ENCODE assay signal across 16 mouse cellular contexts in genomic region chr11:97477431-97477830, GRCm38 (mm10). TPM values are rescaled to one million over a fixed set of nuclear protein-coding genes. Genes with fewer than 3 reads are reported as not detected.
DNase-seq lines count a peak whose midpoint lies in the region; ATAC-seq and TF ChIP-seq lines count a peak whose summit lies in the region.
"Had no signal": no experiment of that assay in that cellular context is flagged by ENCODE, and none has a peak within 500 bp of the region (broad histone marks: within the 10 kb centered on the region; RNA-seq: fewer than 3 reads in every experiment).

No protein-coding gene starts in this region.

- peaks cover 11% of the 10 kb centered on the region for H3K79me2 ChIP-seq in myocyte (ENCODE audit: control insufficient read depth, insufficient read depth)

- no peaks in the 10 kb centered on the region for H3K9me3 ChIP-seq in liver, embryonic 14.5 days (ENCODE audit: control insufficient read depth, low read length)
- H3K9me3 ChIP-seq in liver, embryonic 11.5 days (ENCODE audit: control insufficient read depth, low read length) = no peaks in the 10 kb centered on the region
- no peaks in the 10 kb centered on the region for H3K9me3 ChIP-seq in midbrain, postnatal 0 days (ENCODE audit: low read length)
- H3K9me3 ChIP-seq: embryonic facial prominence, embryonic 13.5 days; forebrain, embryonic 15.5 days; heart, embryonic 10.5 days; intestine, embryonic 15.5 days had no signal

- H3K9ac ChIP-seq in liver, embryonic 14.5 days (replicated peaks) = no peak overlapping the region
- no peak overlapping the region for H3K9ac ChIP-seq in liver, embryonic 11.5 days (ENCODE audit: low read depth, low read length)
- H3K9ac ChIP-seq in midbrain, postnatal 0 days (replicated peaks; ENCODE audit: low read length, poor library complexity, severe bottlenecking) = no peak overlapping the region
- H3K9ac ChIP-seq: embryonic facial prominence, embryonic 13.5 days; forebrain, embryonic 15.5 days; intestine, embryonic 15.5 days had no signal

- TF ChIP-seq EP300 in liver, embryonic 14.5 days (IDR thresholded peaks at IDR 0.05; ENCODE audit: low read depth) = no peak

- no peak overlapping the region for H3K4me2 ChIP-seq in liver, embryonic 14.5 days (ENCODE audit: low read depth)
- no peak overlapping the region for H3K4me2 ChIP-seq in liver, embryonic 11.5 days
- H3K4me2 ChIP-seq in myocyte (ENCODE audit: low read depth) = no peak overlapping the region
- no peak overlapping the region for H3K4me2 ChIP-seq in midbrain, postnatal 0 days (ENCODE audit: low read depth, low read length, poor library complexity, severe bottlenecking)
- H3K4me2 ChIP-seq: embryonic facial prominence, embryonic 13.5 days; forebrain, embryonic 15.5 days; intestine, embryonic 15.5 days had no signal

- H3K27me3 ChIP-seq in liver, embryonic 14.5 days (ENCODE audit: control insufficient read depth, insufficient read depth, low read length) = no peaks in the 10 kb centered on the region
- no peaks in the 10 kb centered on the region for H3K27me3 ChIP-seq in liver, embryonic 11.5 days (replicated peaks; ENCODE audit: control insufficient read depth, insufficient read depth, low read length)
- no peaks in the 10 kb centered on the region for H3K27me3 ChIP-seq in myocyte (ENCODE audit: control insufficient read depth, insufficient read depth, insufficient read length)
- H3K27me3 ChIP-seq in midbrain, postnatal 0 days (ENCODE audit: insufficient read depth, low read length) = no peaks in the 10 kb centered on the region
- H3K27me3 ChIP-seq: embryonic facial prominence, embryonic 13.5 days; forebrain, embryonic 15.5 days; intestine, embryonic 15.5 days had no signal

- peaks cover 99% of the 10 kb centered on the region for H3K36me3 ChIP-seq in liver, embryonic 14.5 days (replicated peaks; ENCODE audit: control insufficient read depth, insufficient read depth, low read depth)
- H3K36me3 ChIP-seq in liver, embryonic 11.5 days (ENCODE audit: control insufficient read depth, insufficient read depth, low read length) = peaks cover 55% of the 10 kb centered on the region
- H3K36me3 ChIP-seq in myocyte (ENCODE audit: control insufficient read depth, insufficient read depth) = peaks cover 72% of the 10 kb centered on the region
- peaks cover 64% of the 10 kb centered on the region for H3K36me3 ChIP-seq in midbrain, postnatal 0 days (ENCODE audit: insufficient read depth, low read length)

- TF ChIP-seq CTCF in liver, embryonic 14.5 days (IDR thresholded peaks at IDR 0.05; ENCODE audit: low read depth) = no peak
- no peak for TF ChIP-seq CTCF in midbrain, postnatal 0 days (IDR thresholded peaks at IDR 0.05)

- peak; percentile 42; the same call in 1 of the 2 replicates for ATAC-seq in liver, embryonic 14.5 days (ENCODE audit: insufficient read depth)
- no peak for ATAC-seq in liver, embryonic 11.5 days (replicated peaks; ENCODE audit: low FRiP score)
- no peak for ATAC-seq in midbrain, postnatal 0 days (ENCODE audit: low FRiP score)
- ATAC-seq: forebrain, embryonic 15.5 days; intestine, embryonic 15.5 days had no signal

- TF ChIP-seq POLR2A in myocyte (IDR thresholded peaks at IDR 0.05; ENCODE audit: insufficient read length, low read depth) = peak; percentile 23

- H3K27ac ChIP-seq in liver, embryonic 14.5 days = no peak overlapping the region
- H3K27ac ChIP-seq in liver, embryonic 11.5 days (ENCODE audit: low read depth, low read length) = no peak overlapping the region
- no peak overlapping the region for H3K27ac ChIP-seq in midbrain, postnatal 0 days (ENCODE audit: low read depth, low read length)
- H3K27ac ChIP-seq: embryonic facial prominence, embryonic 13.5 days; forebrain, embryonic 15.5 days; heart, embryonic 10.5 days; intestine, embryonic 15.5 days had no signal

- H3K4me3 ChIP-seq in liver, embryonic 14.5 days (ENCODE audit: insufficient read depth in 1 of 2, low read depth in 2 of 2, low read length in 2 of 2) = no peak overlapping the region
- H3K4me3 ChIP-seq in liver, embryonic 11.5 days (ENCODE audit: low read depth, low read length) = no peak overlapping the region
- H3K4me3 ChIP-seq in myocyte = no peak overlapping the region
- H3K4me3 ChIP-seq in midbrain, postnatal 0 days (ENCODE audit: low read depth, low read length) = no peak overlapping the region
- H3K4me3 ChIP-seq: embryonic facial prominence, embryonic 13.5 days; forebrain, embryonic 15.5 days; heart, embryonic 10.5 days; intestine, embryonic 15.5 days had no signal

- peak; percentile 41 to 42 for DNase-seq in adrenal gland, postnatal 36 days
- no peak for DNase-seq in adrenal gland, adult (ENCODE audit: inconsistent age in 2 of 2, low spot score in 1 of 2)
- DNase-seq in liver, embryonic 14.5 days (ENCODE audit: low read depth in 3 of 3, low spot score in 3 of 3) = no peak
- DNase-seq in liver, embryonic 11.5 days (ENCODE audit: low spot score) = no peak
- DNase-seq in cerebellum, adult 9-11 months = peak; percentile 69
- no peak for DNase-seq in gastrocnemius, postnatal 4 days (ENCODE audit: low spot score in 2 of 2)
- no peak for DNase-seq in midbrain, postnatal 0 days (ENCODE audit: low spot score)
- DNase-seq: left cerebral cortex, postnatal 4 days; thymus, postnatal 25 days had no signal

- H3ac ChIP-seq in myocyte (ENCODE audit: control insufficient read depth, insufficient read length) = no peak overlapping the region

- no peaks in the 10 kb centered on the region; a peak in 1 of 4 replicates for H3K4me1 ChIP-seq in liver, embryonic 14.5 days (replicated peaks; ENCODE audit: control insufficient read depth in 2 of 2, insufficient read depth in 2 of 2, low read length in 1 of 2)
- H3K4me1 ChIP-seq in liver, embryonic 11.5 days (replicated peaks; ENCODE audit: control insufficient read depth, insufficient read depth, low read length) = peaks cover 3% of the 10 kb centered on the region; the same call in 1 of the 2 replicates
- no peaks in the 10 kb centered on the region for H3K4me1 ChIP-seq in midbrain, postnatal 0 days (ENCODE audit: insufficient read depth, low read length)
- H3K4me1 ChIP-seq: embryonic facial prominence, embryonic 13.5 days; intestine, embryonic 15.5 days had no signal

- 78% methylated on average over 7 of the region's 7 CpGs for WGBS in liver, embryonic 14.5 days (ENCODE audit: insufficient replicate concordance)
- WGBS in liver, embryonic 11.5 days = 81% methylated on average over 7 of the region's 7 CpGs
- 80% methylated on average over 7 of the region's 7 CpGs for WGBS in midbrain, postnatal 0 days

TF ChIP-seq in myocyte, 11 proteins besides CTCF, POLR2A, EP300 and RAD21:
- no peak for TF ChIP-seq POLR2AphosphoS2 (IDR thresholded peaks at IDR 0.05; ENCODE audit: insufficient read length, low read depth)
- peak in 1 of 3 experiments; percentile 25 for TF ChIP-seq MYOD1 (IDR thresholded peaks at IDR 0.05; ENCODE audit: control insufficient read depth in 1 of 3, insufficient read length in 2 of 3, low read depth in 2 of 3)

RNA-seq across cellular contexts. Expression of gene 4933428G20Rik, which starts 22.7 kb away (rescaled TPM):
- under 1 TPM in 1 of 2 experiments, not detected in 1; 0.33 TPM for total RNA-seq in adrenal gland, postnatal 36 days (2021)
- polyA plus RNA-seq in liver, embryonic 14.5 days (2012; rRNA removed) = 0.02 TPM in 1 of 2 replicates, not detected in the other
- polyA plus RNA-seq in liver, embryonic 14.5 days (2014; fragmentation: Nextera tagmentation; extraction: Ambion mirVana) = not detected in 2 replicates
- polyA plus RNA-seq in liver, embryonic 11.5 days (2014; fragmentation: Nextera tagmentation; extraction: Ambion mirVana) = 0.21 and 0.44 TPM in 2 replicates
- polyA plus RNA-seq in myocyte (2012; fragmentation: generic; extraction: Trizol) = 1.0 TPM
- not detected for total RNA-seq in gastrocnemius, postnatal 4 days (2021)
- 0.28 TPM in 1 of 2 replicates, not detected in the other for total RNA-seq in midbrain, postnatal 0 days (2014; rRNA removed)
- 0.34 and 0.91 TPM in 2 replicates for polyA plus RNA-seq in midbrain, postnatal 0 days (2015; fragmentation: Nextera tagmentation; extraction: Ambion mirVana)
- total RNA-seq: gastrocnemius, adult 8-10 months; hematopoietic stem cell, adult 5-6 weeks had no signal

Comparison
In these comparisons a context has a peak if more than half of its experiments do, and no peak if none do; other contexts are left out.
1. DNase-seq: peak in adrenal gland, postnatal 36 days (2 of 2) and cerebellum, adult 9-11 months (single experiment); none in adrenal gland, adult (0 of 2), liver, embryonic 14.5 days (0 of 3), liver, embryonic 11.5 days (single experiment), gastrocnemius, postnatal 4 days (0 of 2) and midbrain, postnatal 0 days (single experiment).